Mouse (Mus musculus): ENCODE measurements around the gene Diaph2. TPM values are rescaled to one million over a fixed set of nuclear protein-coding genes. Genes with fewer than 3 reads are reported as not detected.

Gene Diaph2
- polyA plus RNA-seq, 1 experiment from 2014 or later: 2.0 TPM

DNA sequence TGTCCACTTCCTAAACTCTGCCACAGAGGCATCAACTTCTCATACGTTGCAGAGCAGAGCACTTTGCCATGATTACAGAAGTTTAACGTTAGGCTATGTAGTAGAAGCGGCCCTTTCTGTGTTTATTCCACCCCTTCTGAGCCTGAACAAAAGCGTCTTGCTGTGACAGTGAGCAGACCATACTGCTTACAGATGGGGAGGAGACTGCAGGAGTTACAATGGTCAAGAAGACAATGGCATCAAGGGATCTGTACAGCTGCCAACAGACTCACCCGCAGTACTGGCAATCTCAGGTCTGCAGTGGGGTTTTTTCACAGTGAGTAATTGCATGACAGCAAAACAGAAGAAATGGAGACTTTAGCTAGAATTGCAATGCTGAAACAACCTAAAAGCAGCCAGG lies 756.1 kb downstream of the Diaph2 start:
- Histone ChIP-seq H3K9ac (ENCODE audit: low read depth, low read length) (no peak overlapping the region), H3K4me3 (ENCODE audit: low read depth, low read length) (no peak overlapping the region), H3K9me3 (ENCODE audit: control insufficient read depth, low read length) (no peaks in the 10 kb centered on the region), H3K27me3 (replicated peaks; ENCODE audit: control insufficient read depth, insufficient read depth, low read length) (no peaks in the 10 kb centered on the region), H3K4me2 (no peak overlapping the region), H3K27ac (ENCODE audit: low read depth, low read length) (no peak overlapping the region), H3K36me3 (ENCODE audit: control insufficient read depth, insufficient read depth, low read length) (no peaks in the 10 kb centered on the region), H3K4me1 (replicated peaks; ENCODE audit: control insufficient read depth, insufficient read depth, low read length) (no peaks in the 10 kb centered on the region)
- DNase-seq (ENCODE audit: low spot score): no peak
- WGBS: 51% methylated on average over 5 of the region's 5 CpGs
- ATAC-seq (replicated peaks; ENCODE audit: low FRiP score): no peak
